Mouse (Mus musculus): ENCODE measurements at regions not wholly inside any gene's neighbourhood (a gene's known extent, or its start where the extent isn't known, plus 50 kb on each side); places are given as distances from the start of the nearest gene placed in this dataset.
"Not testable (repeated sequence)": the region's sequence is repeated elsewhere in the genome, so short reads cannot be mapped to it uniquely, and the experiment has no call there.

GRCm38 (mm10) chr15:9954941-9955340 lies 206.3 kb upstream of the Spef2 start:
- DNase-seq (ENCODE audit: low read depth, low spot score), result no peak

GRCm38 (mm10) chr15:9974999-9975398 lies 202.0 kb upstream of the Prlr start:
- DNase-seq (ENCODE audit: low read depth, low spot score), result no peak

GRCm38 (mm10) chr15:10011289-10012234 lies 165.5 kb upstream of the Prlr start:
- DNase-seq (ENCODE audit: low read depth, low spot score), result no peak

GRCm38 (mm10) chr15:10017216-10017615 lies 159.8 kb upstream of the Prlr start:
- DNase-seq (ENCODE audit: low read depth, low spot score), result no peak

GRCm38 (mm10) chr15:10029902-10030301 lies 147.1 kb upstream of the Prlr start:
- DNase-seq (ENCODE audit: low read depth, low spot score), result peak; percentile 12

DNA sequence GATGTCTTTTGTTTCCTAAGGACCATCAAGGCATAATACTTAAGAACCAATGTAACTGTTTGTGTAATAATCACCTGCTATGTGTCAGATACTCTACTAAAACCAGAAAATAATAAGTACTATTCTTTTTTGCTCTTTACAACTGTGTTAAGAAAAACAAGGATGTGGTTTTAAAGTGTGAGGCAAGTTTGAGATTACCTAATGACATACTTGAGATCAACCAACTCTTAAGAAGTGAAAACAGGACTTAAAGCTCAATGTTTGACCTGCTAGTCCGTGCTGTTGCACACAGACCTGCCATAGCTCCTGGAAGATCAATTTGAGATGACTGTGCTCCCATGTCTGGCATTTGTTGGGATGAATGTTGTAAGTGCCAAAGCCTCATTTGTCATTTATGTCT lies 141.5 kb upstream of the Prlr start:
- DNase-seq (ENCODE audit: low read depth, low spot score), result peak; percentile 41

- DNase-seq (ENCODE audit: low read depth, low spot score), result not testable (repeated sequence)
Measured at GRCm38 (mm10) chr15:10036576-10036975, 140.5 kb upstream of the Prlr start.

DNA sequence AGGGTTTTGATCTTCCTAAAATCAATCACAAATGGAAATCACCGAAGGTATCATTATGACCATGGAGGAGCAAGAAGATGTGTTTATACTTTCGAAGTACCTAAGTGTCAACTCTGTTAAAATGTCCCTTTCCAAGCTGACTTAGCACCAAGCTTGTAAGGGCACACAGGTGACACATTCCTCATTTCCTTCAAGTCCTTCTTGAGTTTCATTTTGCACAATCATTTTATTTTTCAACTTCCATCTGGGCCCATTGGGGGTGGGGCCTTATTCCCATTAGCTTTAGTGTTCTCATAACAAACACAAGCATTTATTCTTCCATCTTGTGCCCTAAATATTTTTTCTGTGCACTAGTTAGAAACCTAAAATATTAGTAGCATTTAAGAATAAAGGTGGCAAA lies 103.5 kb upstream of the Prlr start:
- no peak for DNase-seq (ENCODE audit: low read depth, low spot score)

DNA sequence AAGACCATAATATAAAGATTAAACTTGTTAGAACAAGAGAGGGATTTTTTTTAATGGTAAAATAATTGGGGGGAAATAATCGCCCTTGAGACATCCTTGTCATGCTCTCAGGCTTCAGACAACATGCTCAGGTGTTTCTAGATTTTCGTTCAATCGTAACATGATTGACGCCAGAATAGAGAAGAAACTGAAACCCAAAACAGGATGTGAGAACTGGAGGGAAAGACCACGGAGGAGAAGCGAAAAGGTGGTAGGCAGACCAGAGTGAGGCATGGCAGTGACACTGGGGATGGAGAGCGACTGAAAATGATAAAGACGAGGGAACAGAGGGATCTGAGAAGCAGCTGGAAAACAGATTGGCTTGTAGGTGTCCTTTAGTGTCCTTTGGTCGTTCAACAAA lies 102.1 kb upstream of the Prlr start:
- peak; percentile 67 for DNase-seq (ENCODE audit: low read depth, low spot score)

- DNase-seq (ENCODE audit: low read depth, low spot score), result peak; percentile 25
Measured at GRCm38 (mm10) chr15:10075391-10076060, 101.5 kb upstream of the Prlr start.

DNA sequence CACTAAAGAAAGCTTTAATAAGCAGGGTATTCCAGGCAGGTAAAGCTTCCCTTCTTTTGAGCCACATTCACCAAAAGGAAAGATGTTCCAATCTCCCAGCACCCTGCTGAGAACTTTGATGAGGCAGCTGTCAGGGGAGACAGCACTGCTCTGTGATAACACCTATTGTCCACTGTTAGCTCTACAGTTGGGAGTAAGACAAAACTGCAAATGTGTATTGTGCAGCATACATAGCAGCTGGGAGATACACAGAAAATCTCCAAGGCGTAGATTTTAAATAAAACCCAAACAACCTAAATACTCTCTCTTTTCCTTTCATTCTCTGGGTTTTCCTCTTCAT lies 101.0 kb upstream of the Prlr start:
- DNase-seq (ENCODE audit: low read depth, low spot score), result no peak

DNA sequence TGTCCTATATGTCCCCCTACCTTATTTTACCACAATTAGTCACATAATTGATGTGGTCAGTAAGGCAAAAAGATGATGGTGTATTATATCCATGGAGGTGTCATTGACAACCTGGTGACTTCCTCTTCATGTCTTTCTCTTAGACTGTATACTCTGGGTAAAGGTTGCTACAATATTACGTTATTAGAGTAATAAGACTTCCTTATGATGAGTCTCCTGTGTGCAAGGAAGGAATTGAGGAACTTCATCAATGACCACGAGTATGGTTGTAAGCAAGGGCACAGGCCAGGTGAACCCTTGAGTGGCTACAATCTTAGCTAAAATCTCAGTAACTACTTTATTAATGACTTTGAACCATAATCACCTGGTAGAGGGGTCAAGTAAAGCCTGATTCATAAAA lies 98.6 kb upstream of the Prlr start:
- DNase-seq (ENCODE audit: low read depth, low spot score), result no peak

DNA sequence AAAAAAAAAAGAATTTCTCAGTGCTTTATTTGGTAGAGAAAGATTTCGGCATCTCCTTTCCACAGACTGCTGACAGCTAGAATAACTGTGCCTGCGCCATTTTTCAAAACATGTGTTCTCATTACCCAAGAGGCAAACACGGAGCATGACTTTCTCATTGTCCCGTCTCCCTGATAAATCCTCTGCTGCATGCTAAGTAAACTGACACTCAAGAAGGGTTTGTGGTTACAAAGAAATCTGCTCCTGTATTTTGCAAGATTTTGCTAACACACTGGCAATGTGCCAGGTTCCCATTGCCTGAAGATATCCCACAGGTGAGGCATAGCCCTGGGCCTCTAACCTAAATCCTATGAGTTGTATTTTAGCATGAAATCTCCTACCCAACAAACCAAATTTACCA lies 97.5 kb upstream of the Prlr start:
- no peak for DNase-seq (ENCODE audit: low read depth, low spot score)

DNA sequence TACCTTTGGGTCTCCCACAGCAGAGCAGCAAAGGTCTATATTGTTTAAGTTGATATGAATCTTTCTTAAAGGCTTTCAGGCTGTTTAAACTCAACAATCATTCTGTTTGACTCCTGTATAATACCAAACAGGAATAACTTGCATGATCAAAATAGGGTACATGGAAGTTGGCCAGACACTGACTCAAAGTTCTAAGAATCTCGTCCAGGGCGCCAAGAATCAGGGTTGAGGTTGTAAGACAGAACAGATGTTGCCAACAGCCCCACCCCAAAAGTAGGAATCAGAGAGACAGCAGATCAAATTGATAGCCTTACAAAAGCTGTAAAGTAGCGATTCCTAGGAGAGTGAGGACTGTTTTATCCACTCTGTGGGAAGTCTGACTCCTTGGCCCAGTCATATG lies 88.3 kb upstream of the Prlr start:
- DNase-seq (ENCODE audit: low read depth, low spot score), result no peak

DNA sequence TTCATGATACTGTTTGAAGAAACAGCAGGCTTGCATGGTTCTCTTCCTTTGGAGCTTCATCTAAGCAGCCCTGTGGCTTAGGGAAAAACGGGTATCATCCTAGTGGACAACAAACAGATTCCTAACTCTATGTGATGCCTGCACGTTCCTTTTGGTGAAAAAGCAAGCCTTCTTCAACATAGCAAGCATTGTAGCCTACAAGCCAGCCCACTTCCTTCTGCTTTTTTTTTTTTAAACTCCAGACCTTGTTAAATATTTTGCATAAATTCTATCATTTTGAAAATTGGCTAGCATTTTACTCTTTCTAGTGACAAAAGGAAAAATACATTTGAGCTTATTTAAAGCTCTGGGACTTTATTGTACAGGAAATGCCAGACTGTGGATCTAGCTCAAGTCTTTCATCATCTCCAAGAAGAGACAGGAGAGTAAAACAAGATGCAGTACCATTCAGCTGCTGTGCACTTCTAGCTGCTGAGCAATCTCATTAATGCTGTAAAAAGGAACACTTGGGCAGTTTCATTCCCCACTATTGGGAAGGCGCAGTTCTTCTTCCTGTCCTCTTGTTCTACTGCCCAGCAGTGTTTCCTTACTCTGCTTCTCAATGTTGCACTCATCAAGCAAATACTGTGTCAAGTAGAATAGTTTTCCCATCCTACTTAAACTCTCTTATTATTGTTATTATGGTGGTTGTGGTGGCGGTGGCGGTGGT lies 86.5 kb upstream of the Prlr start:
- no peak for DNase-seq (ENCODE audit: low read depth, low spot score)

DNA sequence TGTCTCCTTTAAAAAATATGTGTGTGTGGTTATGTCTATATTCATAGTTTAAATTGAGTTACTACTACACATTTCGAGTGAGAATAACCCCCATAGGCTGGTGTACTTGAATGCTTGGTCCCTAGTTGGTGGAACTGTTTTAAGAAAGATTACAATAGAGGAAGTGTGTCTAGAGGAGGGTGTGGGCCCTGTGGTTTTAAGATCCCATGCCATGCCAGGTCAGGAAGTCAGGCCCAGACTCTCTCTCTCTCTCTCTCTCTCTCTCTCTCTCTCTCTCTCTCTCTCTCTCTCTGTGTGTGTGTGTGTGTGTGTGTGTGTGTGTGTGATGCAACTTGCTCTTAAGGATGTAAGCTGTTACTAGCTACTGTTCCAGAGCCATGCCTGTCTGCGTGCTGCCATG lies 73.7 kb upstream of the Prlr start:
- peak; percentile 46 for DNase-seq (ENCODE audit: low read depth, low spot score)

DNA sequence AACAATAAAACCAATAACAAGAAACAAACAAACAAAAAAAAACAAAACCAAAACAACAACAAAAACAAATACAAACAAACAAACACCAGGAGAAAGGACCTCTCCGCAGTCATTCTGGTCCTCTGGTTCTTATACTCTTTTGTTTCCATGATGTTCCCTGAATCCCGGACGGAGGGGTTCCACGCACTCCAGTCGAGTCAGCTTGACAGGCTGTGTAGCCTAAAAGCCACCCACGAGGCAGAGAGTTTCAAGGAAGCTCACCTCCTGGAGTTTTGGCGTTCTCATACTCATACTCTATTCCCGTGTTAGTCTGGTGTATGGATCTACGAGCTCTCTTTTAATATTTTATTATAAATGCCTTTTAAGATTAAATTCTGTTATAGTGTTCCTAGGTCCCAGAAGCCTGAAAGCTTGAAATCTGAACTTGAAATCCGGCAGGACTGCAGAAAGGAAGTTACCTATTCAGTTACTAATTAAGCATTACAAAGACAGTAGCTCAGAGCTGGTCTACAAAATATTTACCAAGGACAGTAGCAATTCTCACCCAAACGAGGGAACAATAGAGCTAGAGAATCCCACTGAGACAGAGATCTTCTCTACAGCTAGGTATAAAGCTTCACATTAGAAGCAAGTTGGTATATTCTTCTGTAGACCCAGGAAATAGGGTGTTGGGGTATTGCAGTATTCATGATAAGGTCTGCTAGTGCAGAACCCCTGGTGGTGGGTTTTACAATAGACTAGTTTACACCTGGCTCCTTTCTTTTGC lies 71.6 kb upstream of the Prlr start:
- not testable (repeated sequence) for DNase-seq (ENCODE audit: low read depth, low spot score)

DNA sequence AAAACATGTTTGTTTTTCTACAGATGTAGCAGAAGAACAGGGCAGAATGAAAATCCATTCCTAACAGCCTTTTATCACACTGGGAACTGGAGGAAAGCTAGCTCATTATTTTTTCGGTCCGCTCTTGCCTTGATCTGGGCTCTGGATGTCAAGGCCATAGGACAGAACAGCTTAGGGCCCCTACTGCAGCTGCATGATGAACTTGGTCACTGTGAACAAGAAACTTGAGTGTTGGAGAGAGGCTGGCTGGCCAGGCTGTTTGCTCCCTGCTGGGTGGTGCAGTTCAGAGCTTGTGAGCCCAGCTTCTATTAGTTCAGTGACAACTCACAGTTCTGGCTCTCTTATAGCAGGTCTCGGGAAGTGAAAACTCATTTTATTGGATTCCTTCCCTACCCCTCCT lies 70.2 kb upstream of the Prlr start:
- no peak for DNase-seq (ENCODE audit: low read depth, low spot score)

Data from CD4-positive, CD25-positive, alpha-beta regulatory T cell, adult 2 months (primary cell).